Mouse (Mus musculus) ES-E14 (cell line): ENCODE data around the gene Taldo1. TPM values are rescaled to one million over a fixed set of nuclear protein-coding genes. Genes with fewer than 3 reads are reported as not detected.

Source experiments
- DNase-seq: peaks from one replicate; pipeline ENCODE4 v3.0.0-alpha.2; 2013; ENCODE audit warnings: low read depth, low spot score
- H3K27ac ChIP-seq: 2 replicates; pipeline ENCODE4 v1.5.1; 2012; ENCODE audit warnings: low read depth, mild to moderate bottlenecking, low read length, moderate library complexity, mixed read lengths; ENCODE audit not compliant: poor library complexity, insufficient read depth, severe bottlenecking
- H3K36me3 ChIP-seq: 2 replicates; pipeline ENCODE4 v1.6.1; 2012; ENCODE audit warnings: mild to moderate bottlenecking, low read length, moderate library complexity, mixed read lengths; ENCODE audit not compliant: control insufficient read depth, poor library complexity, insufficient read depth, severe bottlenecking
- H3K4me1 ChIP-seq, 2 experiments: fragments of 150-350 bp in 1 of 2; sonication (generic) in 1 of 2; 2 replicates each; pipeline ENCODE4 v1.6.1; 2012; ENCODE audit warnings: low read length in 2 of 2, mild to moderate bottlenecking in 1 of 2, mixed read lengths in 1 of 2; ENCODE audit not compliant: control insufficient read depth in 2 of 2, insufficient read depth in 2 of 2, poor library complexity in 1 of 2
- H3K4me3 ChIP-seq, 2 experiments: fragments of 150-350 bp in 1 of 2; sonication (generic) in 1 of 2; 2 replicates each; pipeline ENCODE4 v1.5.1; 2012; ENCODE audit warnings: low read length in 2 of 2, low read depth in 1 of 2, mild to moderate bottlenecking in 1 of 2, mixed read lengths in 1 of 2; ENCODE audit not compliant: insufficient read depth in 1 of 2, poor library complexity in 1 of 2, severe bottlenecking in 1 of 2
- H3K9ac ChIP-seq: 2 replicates; pipeline ENCODE4 v1.6.1; 2012; ENCODE audit warnings: low read depth, mild to moderate bottlenecking, low read length, mixed read lengths; ENCODE audit not compliant: poor library complexity, insufficient read depth, severe bottlenecking
- H3K9me3 ChIP-seq: fragments of 150-350 bp; sonication (generic); 2 replicates; pipeline ENCODE4 v1.6.1; 2012; ENCODE audit warnings: low read depth, mild to moderate bottlenecking, low read length; ENCODE audit not compliant: control insufficient read depth, insufficient read depth
- CHD2 ChIP-seq: IDR thresholded peaks from 2 replicates; pipeline ENCODE4 v1.6.1; 2014; ENCODE audit warnings: mild to moderate bottlenecking, low read depth, low read length, inconsistent platforms
- HCFC1 ChIP-seq: IDR thresholded peaks from 2 replicates; pipeline ENCODE4 v1.6.1; 2012; ENCODE audit warnings: low read length, inconsistent platforms, borderline replicate concordance; ENCODE audit not compliant: insufficient read depth
- MAFK ChIP-seq: IDR thresholded peaks from 2 replicates; pipeline ENCODE4 v1.6.1; 2014; ENCODE audit warnings: mild to moderate bottlenecking, low read depth, low read length, inconsistent platforms; ENCODE audit not compliant: insufficient read depth
- ZC3H11A ChIP-seq: IDR thresholded peaks from 2 replicates; pipeline ENCODE4 v1.6.1; 2012; ENCODE audit warnings: low read depth, mild to moderate bottlenecking, inconsistent platforms, low read length, borderline replicate concordance
- ZNF384 ChIP-seq: IDR thresholded peaks from 2 replicates; pipeline ENCODE4 v1.6.1; 2012; ENCODE audit warnings: low read depth, low read length, inconsistent platforms
- in situ Hi-C, 2 experiments: fragments of 600-800 bp; cut with MboI; formaldehyde crosslinking; loops; one replicate each; pipeline ENCODE4 v1.15.1; 2025; ENCODE audit warnings: low sequenced_read_pairs in 2 of 2, inconsistent platforms in 1 of 2; ENCODE audit not compliant: unreplicated experiment in 2 of 2
- total RNA-seq: library from RNA; depleted of rRNA; stranded (reverse); fragments of 300-350 nt; gene quantifications from 2 replicates; pipeline ENCODE4 v1.2.3, GENCODE M21; 2012

Taldo1 gene
- total RNA-seq, 1 experiment, result 327 TPM

DNA sequence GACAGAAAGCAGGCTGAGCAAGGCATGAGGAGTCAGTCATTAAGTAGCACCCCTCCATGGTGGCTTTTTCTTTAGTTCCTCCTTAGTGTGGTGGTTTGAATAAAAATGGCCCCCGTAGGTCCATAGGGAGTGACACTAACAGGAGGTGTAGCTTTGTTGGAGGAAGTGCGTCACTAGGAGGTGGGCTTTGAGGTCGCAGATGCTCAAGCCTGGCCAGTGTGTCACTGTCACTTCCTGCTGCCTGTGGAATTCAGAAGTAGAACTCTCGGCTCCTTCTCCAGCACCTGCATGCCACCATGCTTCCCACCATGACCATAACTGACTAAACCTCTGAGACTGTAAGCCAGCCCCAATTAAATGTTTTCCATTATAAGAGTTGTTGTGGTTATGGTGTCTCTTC, 24.6 kb upstream of the Taldo1 start:
- TF ChIP-seq HCFC1 (no peak), MAFK (no peak), ZC3H11A (no peak), ZNF384 (no peak), CHD2 (no peak)
- in situ Hi-C loops, result no loop called here

DNA sequence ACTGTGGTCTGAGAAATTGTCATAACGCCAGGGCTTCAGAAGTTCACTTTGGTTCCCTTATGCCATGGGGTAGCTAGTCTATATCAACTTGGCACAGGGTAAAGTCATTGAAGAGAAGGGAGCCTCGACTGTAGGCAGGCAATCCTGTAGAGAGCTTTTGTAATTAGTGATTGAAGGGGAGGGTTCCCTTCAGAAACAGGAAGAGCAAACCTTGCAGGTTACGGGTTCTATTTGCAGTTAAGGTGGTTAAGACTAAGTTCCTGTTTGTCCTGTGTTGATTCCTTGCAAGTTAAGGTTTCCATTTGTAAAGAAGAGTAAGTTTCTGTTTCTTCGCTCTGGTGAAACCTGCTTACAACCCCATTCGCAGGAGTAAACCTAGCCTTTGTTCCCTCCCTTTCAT, 22.1 kb upstream of the Taldo1 start:
- in situ Hi-C loops, result no loop called here
- Histone ChIP-seq H3K36me3 (no peaks in the 10 kb centered on the region), H3K9me3 (no peaks in the 10 kb centered on the region), H3K27ac (no peak overlapping the region), H3K9ac (no peak overlapping the region), H3K4me1 (peaks cover 11 to 19% of the 10 kb centered on the region in 2 experiments), H3K4me3 (no peak overlapping the region)
- no peak for TF ChIP-seq MAFK
- TF ChIP-seq HCFC1, result no peak
- TF ChIP-seq ZNF384, result no peak
- no peak for TF ChIP-seq ZC3H11A
- TF ChIP-seq CHD2, result no peak
- no peak for DNase-seq

More for the DNA sequence above, 24.6 kb upstream of the Taldo1 start:
- DNase-seq, result no peak
- no peak overlapping the region for H3K27ac ChIP-seq
- H3K9me3 ChIP-seq, result no peaks in the 10 kb centered on the region
- H3K4me1 ChIP-seq, result peaks cover 9 to 10% of the 10 kb centered on the region in 2 experiments; a peak in 2 of 4 replicates
- H3K36me3 ChIP-seq, result no peaks in the 10 kb centered on the region
- H3K9ac ChIP-seq, result no peak overlapping the region
- no peak overlapping the region for H3K4me3 ChIP-seq

GRCm38 (mm10) chr7:141371942-141372595, 19.9 kb upstream of the Taldo1 start:
- Histone ChIP-seq H3K27ac (peak overlapping the region; percentile 58; the same call in 1 of the 2 replicates), H3K36me3 (no peaks in the 10 kb centered on the region), H3K9me3 (no peaks in the 10 kb centered on the region), H3K4me1 (peaks cover 11 to 19% of the 10 kb centered on the region in 2 experiments), H3K4me3 (no peak overlapping the region), H3K9ac (peak overlapping the region; percentile 26; the same call in 1 of the 2 replicates)
- TF ChIP-seq CHD2 (no peak), MAFK (0 out of 2 replicates have a peak, but pooled peaks have one; percentile 4)
- DNase-seq, result no peak
- in situ Hi-C loops, result no loop called here

- in situ Hi-C loops, result no loop called here
- H3K9me3 ChIP-seq, result no peaks in the 10 kb centered on the region
- no peak overlapping the region for H3K4me3 ChIP-seq
- H3K27ac ChIP-seq, result peak overlapping the region; percentile 23; the same call in 1 of the 2 replicates
- no peak for DNase-seq
- no peaks in the 10 kb centered on the region for H3K36me3 ChIP-seq
- no peak overlapping the region for H3K9ac ChIP-seq
- peaks cover 11 to 17% of the 10 kb centered on the region in 2 experiments for H3K4me1 ChIP-seq
- no peak for TF ChIP-seq HCFC1
- TF ChIP-seq ZNF384, result no peak
- TF ChIP-seq MAFK, result no peak
- TF ChIP-seq CHD2, result no peak
- no peak for TF ChIP-seq ZC3H11A
Observed at GRCm38 (mm10) chr7:141373611-141374010, 18.4 kb upstream of the Taldo1 start.
